Mouse (Mus musculus) neural tube, embryonic 12.5 days (tissue): Measurements from ENCODE around the gene Tbc1d10b. TPM values are rescaled to one million over a fixed set of nuclear protein-coding genes. Genes with fewer than 3 reads are reported as not detected.
A peak's percentile ranks its signal among the peaks of the same experiment; 100 is the strongest.
"Not testable (repeated sequence)": the region's sequence is repeated elsewhere in the genome, so short reads cannot be mapped to it uniquely, and the experiment has no call there.

Source experiments
- ATAC-seq: fragments of 200-750 bp; cut with Nextera tagmentation; 2 replicates; pipeline ENCODE4 v1.8.0; 2017; ENCODE audit warnings: low read depth, mild to moderate bottlenecking, moderate TSS enrichment, moderate library complexity; ENCODE audit not compliant: low FRiP score
- H3K27ac ChIP-seq: fragments of 300-500 bp; sonication (generic); 2 replicates; pipeline ENCODE4 v1.5.1; 2016
- H3K27me3 ChIP-seq: fragments of 300-500 bp; sonication (generic); replicated peaks from 2 replicates; pipeline ENCODE4 v1.6.1; 2016; ENCODE audit warnings: mild to moderate bottlenecking
- H3K36me3 ChIP-seq: fragments of 300-500 bp; sonication (generic); 2 replicates; pipeline ENCODE4 v1.6.1; 2016; ENCODE audit warnings: mild to moderate bottlenecking
- H3K4me1 ChIP-seq: fragments of 300-500 bp; sonication (generic); 2 replicates; pipeline ENCODE4 v1.6.1; 2016
- H3K4me2 ChIP-seq: fragments of 300-500 bp; sonication (generic); replicated peaks from 2 replicates; pipeline ENCODE4 v1.6.1; 2016; ENCODE audit warnings: mild to moderate bottlenecking
- H3K4me3 ChIP-seq: fragments of 300-500 bp; sonication (generic); 2 replicates; pipeline ENCODE4 v1.5.1; 2016
- H3K9ac ChIP-seq: fragments of 300-500 bp; sonication (generic); 2 replicates; pipeline ENCODE4 v1.6.1; 2016; ENCODE audit warnings: mild to moderate bottlenecking
- H3K9me3 ChIP-seq: fragments of 300-500 bp; sonication (generic); 2 replicates; pipeline ENCODE4 v1.6.1; 2016; ENCODE audit warnings: mild to moderate bottlenecking
- WGBS: fragments of 180-500 bp; shearing (Covaris S2); methylation state at CpG from one replicate; pipeline ENCODE4 v1.1.7; 2016; 5-methylcytosine and 5-hydroxymethylcytosine counted together
- polyA plus RNA-seq: library from polyadenylated mRNA; unstranded; fragments of >200 nt; fragmentation: Nextera tagmentation; extraction: Ambion mirVana; gene quantifications from 2 replicates; pipeline ENCODE4 v1.2.1, GENCODE M21; 2016

Tbc1d10b gene
- polyA plus RNA-seq, result 43.4 and 45.6 TPM in 2 replicates

DNA sequence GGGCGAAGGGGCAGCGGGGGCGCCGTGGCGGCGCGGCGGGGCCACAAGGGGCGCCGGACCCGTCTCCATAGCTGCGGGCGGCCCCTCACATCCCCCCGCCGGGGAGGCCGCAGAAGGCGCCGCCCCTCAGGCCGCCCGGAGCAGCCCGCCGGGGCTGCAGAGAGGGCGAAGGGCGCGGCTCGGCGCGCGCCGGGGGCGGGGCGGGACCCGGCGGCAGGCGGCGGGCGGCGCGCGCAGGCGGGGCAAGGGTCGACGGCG is at the start of gene Tbc1d10b:
Gene Tbc1d10b (minus strand): TSS at position 174 of the 258 bp plus-strand sequence.
- no peak for ATAC-seq

DNA sequence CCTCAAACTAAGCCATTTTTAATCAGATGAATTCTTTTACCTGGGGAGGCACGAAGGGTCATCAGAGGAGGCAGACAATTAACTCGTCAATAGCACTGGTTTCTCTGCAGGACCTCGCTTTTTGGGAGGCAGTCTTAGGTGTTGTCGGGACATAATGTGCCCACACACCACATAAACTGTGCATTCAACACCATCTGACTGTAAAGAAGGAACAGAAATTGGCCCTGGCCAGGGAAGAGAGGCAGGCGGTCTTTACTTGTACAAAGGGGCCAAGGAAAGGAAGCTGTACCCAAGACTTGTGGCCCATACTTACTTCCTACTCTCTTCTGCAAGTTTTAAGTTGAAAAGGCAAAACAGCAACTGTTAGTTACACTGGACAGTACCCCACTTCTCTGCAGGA is 48.2 kb upstream of the Tbc1d10b start:
- no peak overlapping the region for H3K4me3 ChIP-seq
- H3K9ac ChIP-seq, result no peak overlapping the region
- H3K9me3 ChIP-seq, result no peaks in the 10 kb centered on the region
- no peaks in the 10 kb centered on the region for H3K27me3 ChIP-seq
- no peak overlapping the region for H3K27ac ChIP-seq
- ATAC-seq, result no peak
- no peak overlapping the region for H3K4me2 ChIP-seq
- H3K36me3 ChIP-seq, result peaks cover 9% of the 10 kb centered on the region
- H3K4me1 ChIP-seq, result peaks cover 20% of the 10 kb centered on the region
- WGBS, result 92% methylated on average over 5 of the region's 5 CpGs

More for the DNA sequence above, at the start of gene Tbc1d10b:
- H3K36me3 ChIP-seq, result peaks cover 9% of the 10 kb centered on the region
- WGBS, result 1% methylated on average over 43 of the region's 44 CpGs
- H3K9ac ChIP-seq, result peak within 1 kb of the TSS; percentile 95
- 0 out of 2 replicates have a peak, but pooled peaks cover 2% of the 10 kb centered on the region for H3K27me3 ChIP-seq
- peak within 1 kb of the TSS; percentile 57 for H3K27ac ChIP-seq
- H3K4me2 ChIP-seq, result peak within 1 kb of the TSS; percentile 100
- no peaks in the 10 kb centered on the region for H3K9me3 ChIP-seq
- H3K4me3 ChIP-seq, result peak within 1 kb of the TSS; percentile 96
- H3K4me1 ChIP-seq, result peaks cover 26% of the 10 kb centered on the region

DNA sequence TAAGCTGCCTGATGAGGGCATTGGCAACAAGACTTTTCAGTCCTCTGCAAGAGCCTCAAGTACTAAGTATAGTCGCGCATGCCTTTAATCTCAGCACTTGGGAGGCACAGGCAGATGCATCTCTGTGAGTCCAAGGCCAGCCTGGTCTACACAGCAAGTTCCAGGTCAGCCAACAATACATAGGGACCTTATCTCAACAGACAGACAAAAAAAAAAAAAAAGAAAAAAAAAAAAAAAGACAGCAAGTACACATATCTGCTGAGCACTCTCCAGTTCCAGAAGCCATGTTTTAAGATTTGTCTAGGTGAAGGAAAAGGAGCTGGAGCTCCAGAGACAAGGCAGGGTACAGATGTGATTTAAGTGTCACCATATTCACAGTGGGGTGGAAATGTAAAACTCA is 47.7 kb upstream of the Tbc1d10b start:
- Histone ChIP-seq H3K27me3 (no peaks in the 10 kb centered on the region), H3K4me1 (peaks cover 16% of the 10 kb centered on the region), H3K9me3 (no peaks in the 10 kb centered on the region), H3K4me3 (no peak overlapping the region), H3K4me2 (no peak overlapping the region), H3K9ac (no peak overlapping the region), H3K36me3 (peaks cover 9% of the 10 kb centered on the region), H3K27ac (no peak overlapping the region)
- ATAC-seq, result no peak
- WGBS, result 94% methylated on average over 2 of the region's 2 CpGs

DNA sequence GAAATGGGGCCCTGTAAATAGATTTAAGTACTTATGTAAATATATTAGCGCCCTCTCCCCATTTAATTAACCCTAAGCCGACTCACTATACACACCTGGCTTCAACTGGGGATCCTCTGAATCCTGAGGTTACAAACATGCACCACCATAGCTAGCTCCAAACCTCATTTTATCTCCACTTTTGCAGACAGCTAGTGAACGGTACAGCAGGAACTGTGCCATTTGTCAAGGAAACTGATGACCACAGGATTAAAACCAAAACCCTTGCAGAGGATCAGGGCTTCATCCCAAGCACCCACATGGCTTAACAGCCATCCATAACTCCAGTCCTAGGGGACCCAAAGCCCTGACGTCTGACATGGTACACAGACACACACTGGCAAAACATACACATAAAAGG is 46.7 kb upstream of the Tbc1d10b start:
- peak overlapping the region; percentile 56; the same call in 1 of the 2 replicates for H3K4me3 ChIP-seq
- H3K36me3 ChIP-seq, result peaks cover 11% of the 10 kb centered on the region
- H3K4me2 ChIP-seq, result peak overlapping the region; percentile 86
- peak overlapping the region; percentile 66; the same call in 1 of the 2 replicates for H3K9ac ChIP-seq
- no peak overlapping the region for H3K27ac ChIP-seq
- no peaks in the 10 kb centered on the region for H3K9me3 ChIP-seq
- 0 out of 2 replicates have a peak, but pooled peaks have one; percentile 8 for ATAC-seq
- WGBS, result 19% methylated on average over 4 of the region's 4 CpGs
- H3K4me1 ChIP-seq, result peaks cover 15% of the 10 kb centered on the region
- no peaks in the 10 kb centered on the region for H3K27me3 ChIP-seq

DNA sequence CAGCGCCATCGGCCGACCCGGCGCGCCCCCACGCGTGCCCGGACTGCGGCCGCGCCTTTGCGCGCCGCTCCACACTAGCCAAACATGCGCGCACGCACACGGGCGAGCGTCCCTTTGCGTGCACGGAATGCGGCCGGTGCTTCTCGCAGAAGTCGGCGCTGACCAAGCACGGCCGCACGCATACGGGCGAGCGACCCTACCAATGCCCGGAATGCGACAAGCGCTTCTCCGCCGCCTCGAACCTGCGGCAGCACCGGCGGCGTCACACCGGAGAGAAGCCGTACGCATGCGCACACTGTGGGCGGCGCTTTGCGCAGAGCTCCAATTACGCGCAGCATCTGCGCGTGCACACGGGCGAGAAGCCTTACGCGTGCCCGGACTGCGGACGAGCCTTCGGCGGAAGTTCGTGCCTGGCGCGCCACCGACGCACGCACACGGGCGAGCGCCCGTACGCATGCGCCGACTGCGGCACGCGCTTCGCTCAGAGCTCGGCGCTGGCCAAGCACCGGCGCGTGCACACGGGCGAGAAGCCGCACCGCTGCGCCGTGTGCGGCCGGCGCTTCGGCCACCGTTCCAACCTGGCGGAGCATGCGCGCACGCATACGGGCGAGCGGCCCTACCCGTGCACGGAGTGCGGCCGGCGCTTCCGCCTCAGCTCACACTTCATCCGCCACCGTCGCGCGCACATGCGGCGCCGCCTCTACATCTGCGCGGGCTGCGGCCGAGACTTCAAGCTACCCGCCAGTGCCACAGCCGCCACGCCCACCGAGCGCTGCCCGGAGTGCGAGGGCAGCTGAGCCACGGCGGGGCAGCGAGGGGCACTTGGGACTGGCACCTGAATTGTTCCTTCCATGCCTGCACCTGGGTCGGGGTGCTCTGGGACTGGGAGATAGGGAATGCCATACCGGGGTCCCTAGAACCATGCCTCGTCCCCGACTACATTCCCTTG is 45.8 kb upstream of the Tbc1d10b start:
- H3K27ac ChIP-seq, result peak overlapping the region; percentile 76
- ATAC-seq, result peak; percentile 92
- WGBS, result under 1% methylated on average over 136 of the region's 136 CpGs

DNA sequence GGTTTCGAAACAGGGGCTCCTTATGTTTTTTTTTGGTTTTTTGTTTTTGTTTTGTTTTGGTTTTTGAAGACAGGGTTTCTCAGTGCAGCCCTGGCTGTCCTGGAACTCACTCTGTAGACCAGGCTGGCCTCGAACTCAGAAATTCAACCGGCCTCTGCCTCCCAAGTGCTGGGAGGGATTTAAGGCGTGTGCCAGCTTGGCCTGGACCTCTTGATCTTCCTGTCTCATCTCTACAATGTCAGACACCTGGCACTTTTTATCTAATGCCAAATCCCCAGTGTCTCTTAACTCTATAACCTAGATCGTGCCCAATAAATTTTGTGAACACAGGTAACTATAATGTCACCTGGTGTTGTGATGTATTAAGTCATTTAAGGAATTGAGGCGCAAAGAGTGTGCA is 45.1 kb upstream of the Tbc1d10b start:
- H3K4me2 ChIP-seq, result peak overlapping the region; percentile 86
- peaks cover 9% of the 10 kb centered on the region for H3K4me1 ChIP-seq
- no peaks in the 10 kb centered on the region for H3K27me3 ChIP-seq
- peak overlapping the region; percentile 56 for H3K4me3 ChIP-seq
- WGBS, result 87% methylated on average over 6 of the region's 6 CpGs
- peaks cover 19% of the 10 kb centered on the region for H3K36me3 ChIP-seq
- no peaks in the 10 kb centered on the region for H3K9me3 ChIP-seq
- no peak overlapping the region; the same call in 1 of the 2 replicates for H3K27ac ChIP-seq
- H3K9ac ChIP-seq, result peak overlapping the region; percentile 66; the same call in 1 of the 2 replicates
- no peak for ATAC-seq

More for the DNA sequence above, 45.8 kb upstream of the Tbc1d10b start:
- Histone ChIP-seq H3K36me3 (peaks cover 19% of the 10 kb centered on the region), H3K9me3 (no peaks in the 10 kb centered on the region), H3K4me3 (peak overlapping the region; percentile 56), H3K9ac (peak overlapping the region; percentile 66), H3K4me2 (peak overlapping the region; percentile 86), H3K27me3 (no peaks in the 10 kb centered on the region), H3K4me1 (peaks cover 12% of the 10 kb centered on the region)

DNA sequence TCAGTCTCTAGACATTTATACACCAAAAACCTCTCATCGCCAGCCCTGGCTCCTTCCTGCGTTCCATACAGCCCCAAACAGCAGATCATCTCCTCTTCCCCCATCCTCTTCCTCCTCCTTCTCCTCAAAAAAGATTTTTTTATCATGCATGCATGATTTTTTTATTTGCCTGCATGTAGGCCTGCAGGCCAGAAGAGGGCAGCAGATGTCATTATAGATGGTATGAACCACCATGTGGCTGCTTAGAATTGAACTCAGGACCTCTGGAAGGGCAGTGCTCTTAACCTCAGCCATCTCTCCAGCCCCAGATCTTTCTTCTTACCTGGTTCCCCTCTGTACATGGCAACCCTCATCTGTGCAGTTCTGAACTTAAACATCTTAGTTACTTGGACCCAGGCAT is 44.1 kb upstream of the Tbc1d10b start:
- no peak for ATAC-seq

DNA sequence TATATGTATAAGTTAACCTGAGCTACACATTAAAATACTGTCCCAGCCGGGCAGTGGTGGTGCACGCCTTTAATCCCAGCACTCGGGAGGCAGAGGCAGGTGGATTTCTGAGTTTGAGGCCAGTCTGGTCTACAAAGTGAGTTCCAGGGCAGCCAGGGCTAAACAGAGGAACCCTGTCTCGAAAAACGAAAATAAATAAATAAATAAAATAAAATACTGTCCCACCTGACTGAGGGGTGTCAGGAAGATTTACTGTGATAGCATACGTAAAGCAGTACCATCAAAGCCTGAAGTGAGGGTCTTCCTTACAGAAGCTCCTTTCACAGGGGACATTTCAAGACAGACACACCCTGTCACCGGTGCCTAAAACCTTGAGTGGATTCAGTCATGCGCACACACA is 42.2 kb upstream of the Tbc1d10b start:
- WGBS, result 92% methylated on average over 8 of the region's 8 CpGs
- not testable (repeated sequence) for ATAC-seq, H3K27me3 ChIP-seq, H3K27ac ChIP-seq, H3K9me3 ChIP-seq, H3K4me2 ChIP-seq, H3K4me3 ChIP-seq, H3K9ac ChIP-seq
- H3K4me1 ChIP-seq, result peaks cover 20% of the 10 kb centered on the region
- peaks cover 22% of the 10 kb centered on the region for H3K36me3 ChIP-seq

More for the DNA sequence above, 44.1 kb upstream of the Tbc1d10b start:
- Histone ChIP-seq H3K27me3 (no peaks in the 10 kb centered on the region), H3K9ac (no peak overlapping the region), H3K27ac (no peak overlapping the region), H3K4me3 (no peak overlapping the region), H3K4me2 (no peak overlapping the region), H3K36me3 (peaks cover 19% of the 10 kb centered on the region), H3K4me1 (peaks cover 9% of the 10 kb centered on the region), H3K9me3 (no peaks in the 10 kb centered on the region)
- 90% methylated on average over 2 of the region's 2 CpGs for WGBS

DNA sequence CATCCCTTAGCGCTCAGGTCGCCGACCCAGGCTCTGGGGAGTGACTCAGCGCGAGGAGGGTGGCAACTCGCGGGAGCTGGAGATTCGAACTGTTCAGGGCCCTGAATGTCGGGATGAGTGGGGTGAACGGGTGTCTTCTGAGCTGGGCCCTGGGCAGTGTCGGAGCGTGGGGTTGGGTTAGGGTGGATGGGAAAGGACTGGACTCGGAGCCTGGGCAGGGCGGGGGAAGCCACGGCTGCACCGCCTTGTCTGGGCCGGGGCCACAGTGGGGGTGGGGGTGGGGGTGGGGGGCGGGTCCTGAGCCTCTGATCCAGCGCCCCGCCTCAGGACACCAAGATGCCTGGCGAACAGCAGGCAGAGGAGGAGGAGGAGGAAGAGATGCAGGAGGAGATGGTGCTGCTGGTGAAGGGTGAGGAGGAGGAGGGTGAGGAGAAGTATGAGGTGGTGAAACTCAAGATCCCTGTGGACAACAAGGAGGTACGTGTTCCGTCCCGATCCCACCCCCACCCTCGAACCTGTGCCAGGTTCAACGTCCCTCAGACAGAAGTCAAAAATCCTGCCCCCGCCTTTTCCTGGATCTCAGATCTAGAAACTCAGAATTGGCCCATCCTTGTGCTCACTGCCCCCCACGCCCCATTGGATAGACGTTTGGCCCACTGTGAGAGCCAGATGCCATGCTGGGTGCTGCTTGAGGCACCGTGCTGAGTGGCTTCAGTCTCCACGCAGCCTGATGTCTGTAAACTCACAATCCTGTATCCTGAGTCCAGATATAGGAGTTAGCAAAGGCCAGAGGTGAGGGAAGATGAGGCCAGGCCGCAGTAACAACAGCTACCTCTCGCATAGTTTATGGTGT is 36.6 kb upstream of the Tbc1d10b start:
- H3K9me3 ChIP-seq, result no peaks in the 10 kb centered on the region
- H3K4me1 ChIP-seq, result peaks cover 19% of the 10 kb centered on the region
- H3K4me3 ChIP-seq, result peak overlapping the region; percentile 62
- peak; percentile 67 for ATAC-seq
- H3K27me3 ChIP-seq, result no peaks in the 10 kb centered on the region
- H3K27ac ChIP-seq, result 0 out of 2 replicates have a peak overlapping the region, but pooled peaks have one; percentile 55
- 15% methylated on average over 28 of the region's 33 CpGs for WGBS
- peak overlapping the region; percentile 87 for H3K9ac ChIP-seq
- peaks cover 19% of the 10 kb centered on the region for H3K36me3 ChIP-seq
- H3K4me2 ChIP-seq, result peak overlapping the region; percentile 90

DNA sequence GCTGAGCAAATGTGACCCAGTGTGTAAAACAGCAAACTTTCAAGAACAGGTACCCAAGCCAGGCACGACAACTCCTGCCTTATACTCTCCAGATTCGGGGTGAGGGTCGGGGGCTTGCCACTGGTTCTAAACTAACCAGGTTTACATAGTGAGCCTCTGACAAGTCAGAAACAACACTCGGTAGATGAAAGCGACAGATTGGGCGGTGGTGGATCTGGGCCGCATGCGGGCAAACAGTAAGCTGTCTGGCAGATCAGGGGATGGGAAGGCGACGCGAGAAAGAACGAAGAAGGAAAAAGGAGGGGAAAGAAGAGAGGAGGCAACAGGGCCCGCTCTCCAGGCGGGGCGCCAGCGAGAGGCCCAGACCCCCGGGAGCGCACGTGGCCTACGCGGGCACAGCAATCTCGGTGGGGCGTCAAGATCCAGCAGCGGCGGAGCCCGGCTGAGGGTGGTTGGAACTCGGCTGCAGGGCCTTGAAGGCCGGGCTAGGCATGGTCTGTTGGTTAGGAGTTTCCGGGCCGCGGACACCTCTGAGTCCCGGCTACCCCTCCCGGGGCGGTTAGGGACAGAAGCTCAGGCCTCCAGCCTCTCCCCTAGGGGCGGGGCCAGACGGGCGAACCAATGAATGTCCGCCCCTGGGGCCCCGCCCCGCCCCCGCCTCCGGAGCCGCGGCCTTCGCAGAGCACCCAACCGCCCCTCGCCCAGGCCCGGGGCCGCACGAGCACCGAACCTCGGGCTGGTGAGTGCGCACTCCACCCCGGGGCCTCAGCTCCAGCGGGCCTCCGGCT is 35.8 kb upstream of the Tbc1d10b start, which contains the start of gene Zfp771:
Gene Zfp771 (plus strand): TSS at position 405 of the 788 bp plus-strand sequence.
- 1% methylated on average over 53 of the region's 56 CpGs for WGBS
- peaks cover 19% of the 10 kb centered on the region for H3K4me1 ChIP-seq
- ATAC-seq, result peak; percentile 94

DNA sequence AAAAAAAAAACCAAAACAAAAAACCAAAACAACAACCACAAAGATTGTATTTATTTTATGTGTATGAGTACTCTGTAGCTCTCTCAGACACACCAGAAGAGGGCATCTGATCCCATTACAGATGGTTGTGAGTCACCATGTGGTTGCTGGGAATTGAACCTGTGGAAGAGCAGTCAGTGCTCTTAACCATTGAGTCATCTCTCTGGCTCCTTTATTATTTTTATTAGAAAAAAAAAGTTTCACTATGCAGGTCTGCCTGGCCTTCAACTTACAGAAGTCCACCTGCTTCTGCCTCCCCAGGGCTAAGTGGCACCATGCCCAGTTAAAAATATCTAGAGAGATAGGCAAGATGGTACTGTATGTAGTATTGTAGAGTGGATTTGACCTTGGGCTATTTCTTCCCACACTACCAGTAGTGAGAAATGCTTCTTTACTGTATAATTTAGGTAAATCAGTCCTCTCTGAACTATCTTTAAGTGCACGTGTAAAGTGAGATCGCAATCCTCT is 35.1 kb upstream of the Tbc1d10b start:
- no peak overlapping the region for H3K27ac ChIP-seq
- peaks cover 19% of the 10 kb centered on the region for H3K4me1 ChIP-seq
- H3K36me3 ChIP-seq, result peaks cover 22% of the 10 kb centered on the region
- H3K27me3 ChIP-seq, result no peaks in the 10 kb centered on the region
- H3K4me3 ChIP-seq, result no peak overlapping the region; the same call in 1 of the 2 replicates
- ATAC-seq, result no peak
- peak overlapping the region; percentile 90 for H3K4me2 ChIP-seq
- 35% methylated on average over 2 of the region's 2 CpGs for WGBS
- no peaks in the 10 kb centered on the region for H3K9me3 ChIP-seq
- H3K9ac ChIP-seq, result 0 out of 2 replicates have a peak overlapping the region, but pooled peaks have one; percentile 87

More for the DNA sequence above, 35.8 kb upstream of the Tbc1d10b start, which contains the start of gene Zfp771:
- H3K9me3 ChIP-seq, result no peaks in the 10 kb centered on the region
- peak within 1 kb of the TSS; percentile 62 for H3K4me3 ChIP-seq
- H3K9ac ChIP-seq, result peak within 1 kb of the TSS; percentile 87
- peaks cover 15% of the 10 kb centered on the region for H3K36me3 ChIP-seq
- no peaks in the 10 kb centered on the region for H3K27me3 ChIP-seq
- H3K27ac ChIP-seq, result 0 out of 2 replicates have a peak within 1 kb of the TSS, but pooled peaks have one; percentile 55
- peak within 1 kb of the TSS; percentile 90 for H3K4me2 ChIP-seq
